8 mouse cellular contexts compared by ENCODE assay signal in genomic region chr8:106511065-106511501, GRCm38 (mm10). TPM values are rescaled to one million over a fixed set of nuclear protein-coding genes. Genes with fewer than 3 reads are reported as not detected.
DNase-seq lines count a peak whose midpoint lies in the region; ATAC-seq and TF ChIP-seq lines count a peak whose summit lies in the region.
"Had no signal": no experiment of that assay in that cellular context is flagged by ENCODE, and none has a peak within 500 bp of the region (broad histone marks: within the 10 kb centered on the region; RNA-seq: fewer than 3 reads in every experiment).

No protein-coding gene starts in this region.

- peaks cover 84% of the 10 kb centered on the region for H3K4me1 ChIP-seq in E14TG2a.4 (replicated peaks; ENCODE audit: low read depth, low read length)
- H3K4me1 ChIP-seq in ES-E14 (ENCODE audit: control insufficient read depth in 2 of 2, insufficient read depth in 2 of 2, low read length in 2 of 2, poor library complexity in 1 of 2): peaks cover 7% of the 10 kb centered on the region in 2 experiments; a peak in 1 of 4 replicates
- peaks cover 8% of the 10 kb centered on the region for H3K4me1 ChIP-seq in hindbrain, embryonic 11.5 days (replicated peaks; ENCODE audit: control insufficient read depth, insufficient read depth, low read length)
- peaks cover 35% of the 10 kb centered on the region for H3K4me1 ChIP-seq in lung, embryonic 16.5 days (replicated peaks; ENCODE audit: control insufficient read depth, insufficient read depth, low read length)

- H3K9me3 ChIP-seq in E14TG2a.4 (ENCODE audit: low read length) (peaks cover 18% of the 10 kb centered on the region), ES-E14 (ENCODE audit: control insufficient read depth, insufficient read depth, low read depth, low read length) (no peaks in the 10 kb centered on the region)
- no peaks in the 10 kb centered on the region for H3K9me3 ChIP-seq in hindbrain, embryonic 11.5 days (ENCODE audit: control insufficient read depth, low read length)
- no peaks in the 10 kb centered on the region for H3K9me3 ChIP-seq in lung, embryonic 16.5 days (ENCODE audit: control insufficient read depth, low read length)

- H3K27me3 ChIP-seq in E14TG2a.4 (ENCODE audit: insufficient read depth, low read length): peaks cover 51% of the 10 kb centered on the region
- peaks cover 43% of the 10 kb centered on the region for H3K27me3 ChIP-seq in hindbrain, embryonic 11.5 days (ENCODE audit: control insufficient read depth, insufficient read depth, low read length)
- peaks cover 15% of the 10 kb centered on the region for H3K27me3 ChIP-seq in lung, embryonic 16.5 days (ENCODE audit: control insufficient read depth, insufficient read depth, low read depth, low read length)

- peaks cover 23% of the 10 kb centered on the region for H3K36me3 ChIP-seq in E14TG2a.4 (ENCODE audit: insufficient read depth, low read length)
- no peaks in the 10 kb centered on the region for H3K36me3 ChIP-seq in ES-E14 (ENCODE audit: control insufficient read depth, insufficient read depth, low read length, poor library complexity, severe bottlenecking)
- H3K36me3 ChIP-seq in hindbrain, embryonic 11.5 days (ENCODE audit: control insufficient read depth, insufficient read depth, low read length): no peaks in the 10 kb centered on the region
- H3K36me3 ChIP-seq in lung, embryonic 16.5 days (ENCODE audit: control insufficient read depth, insufficient read depth, low read length): no peaks in the 10 kb centered on the region

- H3K4me2 ChIP-seq in hindbrain, embryonic 11.5 days (replicated peaks; ENCODE audit: low read depth, low read length): peak overlapping the region; percentile 49
- peak overlapping the region; percentile 61 for H3K4me2 ChIP-seq in lung, embryonic 16.5 days (ENCODE audit: low read depth, low read length)

- H3K4me3 ChIP-seq in E14TG2a.4 (replicated peaks; ENCODE audit: low read length): peak overlapping the region; percentile 82
- peak overlapping the region; percentile 66 to 76 for H3K4me3 ChIP-seq in ES-E14 (ENCODE audit: insufficient read depth in 1 of 2, low read depth in 1 of 2, low read length in 2 of 2, poor library complexity in 1 of 2, severe bottlenecking in 1 of 2)
- H3K4me3 ChIP-seq in hindbrain, embryonic 11.5 days (ENCODE audit: low read depth, low read length): peak overlapping the region; percentile 33
- H3K4me3 ChIP-seq in lung, embryonic 16.5 days (ENCODE audit: low read length): peak overlapping the region; percentile 57

- intact Hi-C loops in left cerebral cortex, postnatal 14 days (cut with DNase I): no loop called here

- ATAC-seq in hindbrain, embryonic 11.5 days (ENCODE audit: low FRiP score): peak; percentile 45
- peak; percentile 16 for ATAC-seq in lung, embryonic 16.5 days (ENCODE audit: low read depth)

- in situ Hi-C loops in ES-E14 (cut with MboI; ENCODE audit: low sequenced_read_pairs in 2 of 2, unreplicated experiment in 2 of 2): no loop called here

- peak overlapping the region; percentile 75 for H3K9ac ChIP-seq in ES-E14 (ENCODE audit: insufficient read depth, low read depth, low read length, poor library complexity, severe bottlenecking)
- H3K9ac ChIP-seq in hindbrain, embryonic 11.5 days (ENCODE audit: low read depth, low read length): peak overlapping the region; percentile 45; the same call in 1 of the 2 replicates
- H3K9ac ChIP-seq in lung, embryonic 16.5 days (ENCODE audit: low read length): peak overlapping the region; percentile 70

- TF ChIP-seq CTCF in E14TG2a.4 (conservative IDR thresholded peaks at IDR 0.05; ENCODE audit: low read length): no peak

- WGBS in hindbrain, embryonic 11.5 days: under 1% methylated on average over 22 of the region's 22 CpGs
- WGBS in lung, embryonic 16.5 days: under 1% methylated on average over 22 of the region's 22 CpGs

- no peak for DNase-seq in ES-E14 (ENCODE audit: low read depth, low spot score)
- DNase-seq in hindbrain, embryonic 11.5 days (ENCODE audit: low spot score): peak; percentile 58
- peak; percentile 59 for DNase-seq in yolk sac, embryonic 10.5 days (ENCODE audit: low spot score)
- no peak for DNase-seq in layer of hippocampus, adult 11-12 months (ENCODE audit: low spot score)
- DNase-seq in left cerebral cortex, postnatal 14 days (ENCODE audit: low spot score in 2 of 2): no peak

- no peak overlapping the region for H3K27ac ChIP-seq in ES-E14 (ENCODE audit: insufficient read depth, low read depth, low read length, poor library complexity, severe bottlenecking)
- H3K27ac ChIP-seq in hindbrain, embryonic 11.5 days (ENCODE audit: low read depth, low read length): 0 out of 2 replicates have a peak overlapping the region, but pooled peaks have one; percentile 10
- H3K27ac ChIP-seq in lung, embryonic 16.5 days (ENCODE audit: low read length): peak overlapping the region; percentile 75

TF ChIP-seq in ES-E14, 5 proteins besides CTCF, POLR2A, EP300 and RAD21:
- TF ChIP-seq CHD2 (IDR thresholded peaks at IDR 0.05; ENCODE audit: low read depth, low read length): no peak
- no peak for TF ChIP-seq HCFC1 (IDR thresholded peaks at IDR 0.05; ENCODE audit: borderline replicate concordance, insufficient read depth, low read length)
TF ChIP-seq in ES-E14: peak in this region for 0.

RNA-seq across cellular contexts. Expression of gene Cdh3, which starts 0.4 kb away (rescaled TPM):
- total RNA-seq in ES-E14 (2012; rRNA removed): 16.8 and 45.7 TPM in 2 replicates
- 3.8 and 4.5 TPM in 2 replicates for polyA plus RNA-seq in hindbrain, embryonic 11.5 days (2014; fragmentation: Nextera tagmentation; extraction: Ambion mirVana)
- polyA plus RNA-seq in lung, embryonic 16.5 days (2015; fragmentation: Nextera tagmentation; extraction: Ambion mirVana): 20.1 and 20.7 TPM in 2 replicates
- total RNA-seq in left cerebral cortex, postnatal 14 days (2021): under 1 TPM; 0.42 to 0.62 TPM

RNA-seq across cellular contexts. Expression of gene 6030452D12Rik, which starts 10.8 kb away (rescaled TPM):
- not detected in 2 replicates for total RNA-seq in ES-E14 (2012; rRNA removed)
- not detected in 2 replicates for polyA plus RNA-seq in hindbrain, embryonic 11.5 days (2014; fragmentation: Nextera tagmentation; extraction: Ambion mirVana)
- polyA plus RNA-seq in lung, embryonic 16.5 days (2015; fragmentation: Nextera tagmentation; extraction: Ambion mirVana): not detected in 2 replicates
- not detected for total RNA-seq in left cerebral cortex, postnatal 14 days (2021)
- polyA plus RNA-seq: brain, embryonic 14.5 days had no signal

Comparison
In these comparisons a context has a peak if more than half of its experiments do, and no peak if none do; other contexts are left out.
1. DNase-seq: peak in hindbrain, embryonic 11.5 days (single experiment) and yolk sac, embryonic 10.5 days (single experiment); none in ES-E14 (single experiment), layer of hippocampus, adult 11-12 months (single experiment) and left cerebral cortex, postnatal 14 days (0 of 2).
2. RNA of gene Cdh3, which starts 0.4 kb away (total RNA-seq): 16.8 to 45.7 TPM in ES-E14; 0.42 to 0.62 TPM in left cerebral cortex, postnatal 14 days; every median in the first group is over 10 times any median in the second.
3. Peak in every context shown above with its lines, with median percentiles within 50 percentile points of each other: H3K4me3 ChIP-seq and H3K9ac ChIP-seq.